Mouse (Mus musculus): ENCODE measurements around the gene Gm9945. TPM values are rescaled to one million over a fixed set of nuclear protein-coding genes. Genes with fewer than 3 reads are reported as not detected.

The Gm9945 gene
- total RNA-seq (2021) (not detected), polyA plus RNA-seq (2012; rRNA removed) (not detected in 2 replicates)
- long read RNA-seq = 0 reads

DNA sequence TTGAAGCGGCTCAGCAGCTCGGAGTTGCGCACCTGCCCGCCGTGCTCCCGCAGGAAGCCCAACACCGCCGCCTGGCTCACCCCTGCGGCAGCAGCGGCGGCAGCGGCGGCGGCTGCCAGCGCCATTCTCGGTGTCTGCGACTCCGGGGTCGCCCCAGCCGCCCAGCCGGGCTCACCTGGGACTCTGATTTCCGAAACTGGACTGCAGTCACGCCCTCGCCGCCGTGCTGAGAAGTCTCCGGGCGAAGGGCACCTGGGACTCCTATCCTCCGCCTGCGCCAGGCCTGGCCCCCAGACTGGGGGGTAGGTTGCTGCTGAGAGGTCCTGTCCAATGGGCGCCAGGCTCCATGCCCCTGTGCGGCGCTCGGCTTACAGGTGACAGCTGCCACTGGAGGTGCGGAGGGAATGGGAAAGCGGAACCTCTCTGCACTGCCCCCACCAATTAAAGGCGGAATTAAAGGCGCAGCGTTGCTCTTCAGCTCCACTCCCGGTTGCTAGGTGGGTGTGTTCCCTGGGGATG, at the start of gene Gm9945, which contains the start of gene Sowaha:
Gm9945 (plus strand) TSS at position 384 of the 519 bp plus-strand sequence.
Sowaha (minus strand) TSS at position 492 of the 519 bp plus-strand sequence.
- no peak for DNase-seq
- peaks cover 14% of the 10 kb centered on the region for H3K27me3 ChIP-seq (ENCODE audit: control insufficient read depth, insufficient read depth, low read length)

GRCm38 (mm10) chr11:53430300-53430669, 49.7 kb upstream of the Gm9945 start:
- intact Hi-C loops (cut with DNase I) = loop anchor here (5.0 kb wide), 1 partner anchor 133 kb away; no protein-coding TSS in a partner anchor

More for the DNA sequence above, at the start of gene Gm9945, which contains the start of gene Sowaha:
- WGBS = 8% methylated on average over 40 of the region's 40 CpGs
- H3K4me1 ChIP-seq (ENCODE audit: control insufficient read depth, insufficient read depth, low read length) = no peaks in the 10 kb centered on the region
- peak within 1 kb of the TSS; percentile 74 for H3K9ac ChIP-seq (ENCODE audit: low read depth, low read length)
- H3K4me3 ChIP-seq = peak within 1 kb of the TSS; percentile 50
- TF ChIP-seq CTCF (IDR thresholded peaks at IDR 0.05) = peak; percentile 49
- TF ChIP-seq EP300 (IDR thresholded peaks at IDR 0.05; ENCODE audit: insufficient read depth, low read depth, low read length) = no peak
- no peak within 1 kb of the TSS for H3K27ac ChIP-seq
- no peaks in the 10 kb centered on the region for H3K36me3 ChIP-seq (ENCODE audit: control insufficient read depth, insufficient read depth, low read length)
- intact Hi-C loops (cut with DNase I) = no loop called here
- no peaks in the 10 kb centered on the region for H3K79me2 ChIP-seq (replicated peaks; ENCODE audit: control insufficient read depth, insufficient read depth, low read length)

DNA sequence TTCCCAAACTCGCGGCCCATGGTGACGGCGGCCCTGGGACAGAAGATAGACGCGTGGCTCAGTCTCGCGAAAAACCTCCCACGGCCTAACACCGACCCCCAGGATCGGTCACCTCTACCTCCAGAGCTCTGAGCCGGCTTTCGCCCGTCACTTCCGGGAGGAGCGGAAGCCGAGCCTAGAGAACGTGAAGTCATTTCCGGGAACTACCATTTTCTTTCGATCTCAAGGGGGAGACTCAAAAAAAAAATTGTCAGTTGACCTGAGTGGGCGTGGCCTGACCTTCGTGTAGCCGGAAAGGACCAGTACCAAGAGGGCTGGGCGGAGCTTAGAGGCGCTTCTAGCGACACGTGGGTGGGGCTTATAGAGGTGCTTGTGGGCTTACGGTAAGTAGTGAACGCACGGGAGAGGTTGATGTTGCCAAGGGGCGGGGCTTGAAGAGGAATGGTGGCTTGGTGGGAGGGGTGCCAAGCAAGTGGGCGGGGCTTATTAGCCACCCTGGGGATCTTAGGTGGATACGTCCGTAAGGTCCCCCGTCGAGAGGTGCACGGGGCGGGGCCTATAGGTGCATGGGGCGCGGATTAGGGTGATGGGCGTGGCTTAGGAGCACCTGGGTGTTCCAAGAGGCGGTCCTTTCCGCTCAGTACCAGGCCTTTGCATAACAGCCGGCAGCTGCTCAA, 49.2 kb upstream of the Gm9945 start, which contains the start of the genes Uqcrq and Gdf9:
Uqcrq (minus strand) TSS at position 162 of the 677 bp plus-strand sequence.
Gdf9 (plus strand) TSS at position 354 of the 677 bp plus-strand sequence.
- Histone ChIP-seq H3K4me1 (ENCODE audit: control insufficient read depth, insufficient read depth, low read length) (peaks cover 4% of the 10 kb centered on the region), H3K27me3 (ENCODE audit: control insufficient read depth, insufficient read depth, low read length) (no peaks in the 10 kb centered on the region), H3K9ac (ENCODE audit: low read depth, low read length) (peak within 1 kb of the TSS; percentile 95), H3K79me2 (replicated peaks; ENCODE audit: control insufficient read depth, insufficient read depth, low read length) (no peaks in the 10 kb centered on the region), H3K27ac (peak within 1 kb of the TSS; percentile 95), H3K36me3 (ENCODE audit: control insufficient read depth, insufficient read depth, low read length) (no peaks in the 10 kb centered on the region), H3K4me3 (peak within 1 kb of the TSS; percentile 99)
- peak; percentile 96 to 99 for DNase-seq
- intact Hi-C loops (cut with DNase I) = loop anchor here (5.0 kb wide), 1 partner anchor 134 kb away; no protein-coding TSS in a partner anchor
- WGBS = under 1% methylated on average over 44 of the region's 44 CpGs
- TF ChIP-seq EP300 (IDR thresholded peaks at IDR 0.05; ENCODE audit: insufficient read depth, low read depth, low read length) = 0 out of 2 replicates have a peak, but pooled peaks have one; percentile 33
- no peak for TF ChIP-seq CTCF (IDR thresholded peaks at IDR 0.05)
- peak; percentile 95 for TF ChIP-seq POLR2A (IDR thresholded peaks at IDR 0.05; ENCODE audit: insufficient read depth, low read depth, low read length)

More at GRCm38 (mm10) chr11:53430300-53430669, 49.7 kb upstream of the Gm9945 start:
- Histone ChIP-seq H3K36me3 (ENCODE audit: control insufficient read depth, insufficient read depth, low read length) (no peaks in the 10 kb centered on the region), H3K4me1 (ENCODE audit: control insufficient read depth, insufficient read depth, low read length) (peaks cover 4% of the 10 kb centered on the region), H3K27ac (peak overlapping the region; percentile 95), H3K79me2 (replicated peaks; ENCODE audit: control insufficient read depth, insufficient read depth, low read length) (no peaks in the 10 kb centered on the region), H3K9ac (ENCODE audit: low read depth, low read length) (peak overlapping the region; percentile 95), H3K4me3 (peak overlapping the region; percentile 99), H3K27me3 (ENCODE audit: control insufficient read depth, insufficient read depth, low read length) (no peaks in the 10 kb centered on the region)
- no peak for TF ChIP-seq POLR2A (IDR thresholded peaks at IDR 0.05; ENCODE audit: insufficient read depth, low read depth, low read length)
- TF ChIP-seq EP300 (IDR thresholded peaks at IDR 0.05; ENCODE audit: insufficient read depth, low read depth, low read length) = no peak
- no peak for TF ChIP-seq CTCF (IDR thresholded peaks at IDR 0.05)
- no peak for DNase-seq
- WGBS = under 1% methylated on average over 34 of the region's 34 CpGs

DNA sequence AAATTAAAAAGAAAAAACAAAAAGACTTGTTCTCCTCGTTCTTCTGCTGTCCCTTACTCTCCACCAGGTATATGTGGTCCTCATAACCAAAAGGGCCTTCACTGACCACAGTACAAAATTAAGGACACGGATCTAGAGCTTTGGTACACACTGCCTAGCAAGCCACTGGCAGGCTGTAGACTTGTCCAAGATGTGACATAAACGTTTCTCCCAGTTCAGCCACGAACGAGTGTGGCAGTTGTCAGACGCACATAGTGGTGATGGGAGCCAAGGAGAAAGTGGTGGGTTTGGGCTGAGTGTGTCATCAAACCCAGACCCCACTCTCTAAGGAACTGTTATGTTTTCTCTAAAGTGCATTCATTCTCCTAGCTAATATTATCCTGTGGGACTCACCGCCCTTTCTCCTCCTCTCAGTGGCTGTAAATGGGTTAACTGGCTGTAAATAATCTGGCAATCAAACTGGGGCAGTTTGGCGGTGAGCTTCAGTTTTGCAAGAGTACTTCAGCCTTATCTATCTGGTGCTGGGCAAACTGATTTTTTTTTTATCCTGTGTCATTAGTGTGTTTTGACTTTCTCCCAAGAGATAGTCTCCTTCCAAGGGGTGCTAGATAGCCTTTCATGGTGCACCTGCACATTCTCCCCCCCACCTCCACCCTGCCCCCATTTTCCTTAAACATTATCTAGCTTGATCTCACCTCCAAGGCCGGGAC, 48.5 kb upstream of the Gm9945 start:
- DNase-seq = peak; percentile 47 to 48
- TF ChIP-seq EP300 (IDR thresholded peaks at IDR 0.05; ENCODE audit: insufficient read depth, low read depth, low read length) = no peak
- TF ChIP-seq POLR2A (IDR thresholded peaks at IDR 0.05; ENCODE audit: insufficient read depth, low read depth, low read length) = no peak
- TF ChIP-seq CTCF (IDR thresholded peaks at IDR 0.05) = no peak
- intact Hi-C loops (cut with DNase I) = loop anchor here (5.0 kb wide), 1 partner anchor 134 kb away; no protein-coding TSS in a partner anchor
- no peaks in the 10 kb centered on the region for H3K36me3 ChIP-seq (ENCODE audit: control insufficient read depth, insufficient read depth, low read length)
- H3K27me3 ChIP-seq (ENCODE audit: control insufficient read depth, insufficient read depth, low read length) = no peaks in the 10 kb centered on the region
- H3K4me3 ChIP-seq = peak overlapping the region; percentile 99
- no peaks in the 10 kb centered on the region for H3K79me2 ChIP-seq (replicated peaks; ENCODE audit: control insufficient read depth, insufficient read depth, low read length)
- H3K27ac ChIP-seq = peak overlapping the region; percentile 95
- 13% methylated on average over 9 of the region's 9 CpGs for WGBS
- H3K9ac ChIP-seq (ENCODE audit: low read depth, low read length) = peak overlapping the region; percentile 17
- peaks cover 4% of the 10 kb centered on the region for H3K4me1 ChIP-seq (ENCODE audit: control insufficient read depth, insufficient read depth, low read length)

GRCm38 (mm10) chr11:53433057-53433456, 46.9 kb upstream of the Gm9945 start:
- Histone ChIP-seq H3K27ac (no peak overlapping the region), H3K27me3 (ENCODE audit: control insufficient read depth, insufficient read depth, low read length) (no peaks in the 10 kb centered on the region), H3K9ac (ENCODE audit: low read depth, low read length) (no peak overlapping the region), H3K79me2 (replicated peaks; ENCODE audit: control insufficient read depth, insufficient read depth, low read length) (no peaks in the 10 kb centered on the region), H3K36me3 (ENCODE audit: control insufficient read depth, insufficient read depth, low read length) (no peaks in the 10 kb centered on the region), H3K4me1 (ENCODE audit: control insufficient read depth, insufficient read depth, low read length) (peaks cover 4% of the 10 kb centered on the region), H3K4me3 (no peak overlapping the region)
- TF ChIP-seq EP300 (IDR thresholded peaks at IDR 0.05; ENCODE audit: insufficient read depth, low read depth, low read length) (no peak), POLR2A (IDR thresholded peaks at IDR 0.05; ENCODE audit: insufficient read depth, low read depth, low read length) (no peak), CTCF (IDR thresholded peaks at IDR 0.05) (no peak)
- WGBS = 39% methylated on average over 6 of the region's 6 CpGs
- intact Hi-C loops (cut with DNase I) = loop anchor here (5.0 kb wide), 1 partner anchor 136 kb away; no protein-coding TSS in a partner anchor
- no peak for DNase-seq

All from heart, adult 2 months (tissue).